Mouse (Mus musculus): Measurements from ENCODE around the gene 4930438A08Rik. TPM values are rescaled to one million over a fixed set of nuclear protein-coding genes. Genes with fewer than 3 reads are reported as not detected.
"Not testable (repeated sequence)": the region's sequence is repeated elsewhere in the genome, so short reads cannot be mapped to it uniquely, and the experiment has no call there.

The 4930438A08Rik gene
- polyA plus RNA-seq (2012; rRNA removed): not detected in 2 replicates

DNA sequence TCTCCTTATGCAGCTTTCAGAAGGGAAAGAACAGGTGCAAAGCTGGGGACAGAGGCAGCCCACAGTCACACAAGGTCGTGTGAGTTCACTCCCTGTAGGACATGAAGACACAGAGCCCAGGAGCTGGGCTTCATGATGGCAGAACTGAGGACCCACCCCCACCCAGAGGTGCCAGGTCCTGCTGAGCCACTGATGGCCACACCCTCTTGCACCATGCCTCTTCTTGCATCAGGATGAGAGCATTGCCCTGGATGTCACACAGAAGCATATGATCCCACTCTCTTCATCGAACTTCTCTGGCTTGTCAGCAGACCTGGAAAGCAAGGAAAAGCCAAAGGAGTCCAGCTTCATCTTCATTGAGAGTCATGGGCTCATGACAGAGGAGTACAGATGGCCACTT is at the start of gene 4930438A08Rik:
Gene 4930438A08Rik (plus strand): TSS at position 228 of the 400 bp plus-strand sequence.
- DNase-seq (ENCODE audit: extremely low spot score in 1 of 2, low spot score in 1 of 2): no peak

DNA sequence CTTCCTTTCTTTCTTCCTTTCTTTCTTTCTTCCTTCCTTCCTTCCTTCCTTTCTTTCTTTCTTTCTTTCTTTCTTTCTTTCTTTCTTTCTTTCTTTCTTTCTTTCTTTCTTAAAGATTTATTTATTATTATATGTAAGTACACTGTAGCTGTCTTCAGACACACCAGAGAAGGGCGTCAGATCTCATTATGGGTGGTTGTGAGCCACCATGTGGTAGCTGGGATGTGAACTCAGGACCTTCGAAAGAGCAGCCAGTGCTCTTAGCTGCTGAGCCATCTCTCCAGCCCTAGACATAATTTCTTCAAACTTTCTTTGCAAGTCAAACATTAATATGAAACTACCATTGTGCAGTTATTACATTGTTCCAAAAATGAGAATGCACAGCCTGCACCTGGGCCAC is 49.7 kb upstream of the 4930438A08Rik start:
- not testable (repeated sequence) for DNase-seq (ENCODE audit: extremely low spot score in 1 of 2, low spot score in 1 of 2)

DNA sequence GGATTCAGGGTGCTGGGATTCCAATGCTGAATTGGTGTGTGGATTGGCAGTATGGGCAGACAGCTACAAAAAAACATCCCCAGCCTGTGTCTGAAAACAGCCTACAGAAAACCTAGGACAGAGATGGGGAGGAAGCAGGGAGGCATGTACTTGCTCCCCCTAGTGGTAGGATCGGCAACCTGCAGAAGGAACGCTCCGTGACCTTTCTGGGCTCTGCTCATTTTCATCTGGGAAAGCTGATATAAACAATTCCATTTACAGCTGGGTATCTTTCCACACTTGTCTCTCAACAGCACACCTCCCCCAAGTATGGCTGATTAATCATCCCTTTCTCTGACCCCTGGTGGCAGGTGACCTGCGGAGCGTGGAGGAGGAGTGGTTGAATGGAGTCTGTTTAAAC is 48.9 kb upstream of the 4930438A08Rik start:
- peak in 1 of 2 experiments; percentile 79 for DNase-seq (ENCODE audit: extremely low spot score in 1 of 2, low spot score in 1 of 2)

DNA sequence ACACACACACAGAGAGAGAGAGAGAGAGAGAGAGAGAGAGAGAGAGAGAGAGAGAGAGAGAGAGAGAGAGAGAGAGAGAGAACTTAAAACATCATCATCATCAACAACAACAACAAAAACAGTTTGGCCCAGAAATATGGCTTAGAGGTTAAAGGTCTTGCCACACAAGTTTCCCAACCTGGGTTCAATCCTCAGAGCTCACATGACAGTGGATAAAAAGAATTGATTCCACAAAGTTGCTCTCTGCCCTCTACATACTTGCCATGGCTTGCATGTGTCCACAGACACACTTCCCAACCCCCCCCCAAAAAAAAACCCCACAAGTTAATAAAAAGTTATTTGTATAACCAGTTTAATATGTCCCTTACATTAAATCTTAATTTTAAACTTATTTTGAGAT is 48.2 kb upstream of the 4930438A08Rik start:
- no peak for DNase-seq (ENCODE audit: extremely low spot score in 1 of 2, low spot score in 1 of 2)

DNA sequence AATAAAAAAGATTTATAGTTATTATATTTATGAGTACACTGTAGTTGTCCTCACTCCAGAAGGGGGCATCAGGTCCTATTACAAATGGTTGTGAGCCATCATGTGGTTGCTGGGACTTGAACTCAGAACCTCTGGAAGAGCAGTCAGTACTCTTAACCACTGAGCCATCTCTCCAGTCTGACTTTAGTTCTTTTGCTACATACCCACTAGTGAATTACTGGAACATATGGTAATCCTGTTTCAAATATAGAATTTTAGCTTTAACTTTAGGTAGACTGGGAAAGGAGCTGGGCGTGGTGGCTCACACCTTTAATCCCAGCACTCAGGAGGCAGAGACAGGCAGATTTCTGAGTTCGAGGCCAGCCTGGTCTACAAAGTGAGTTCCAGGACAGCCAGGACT is 46.6 kb upstream of the 4930438A08Rik start:
- DNase-seq (ENCODE audit: extremely low spot score in 1 of 2, low spot score in 1 of 2): not testable (repeated sequence)

DNA sequence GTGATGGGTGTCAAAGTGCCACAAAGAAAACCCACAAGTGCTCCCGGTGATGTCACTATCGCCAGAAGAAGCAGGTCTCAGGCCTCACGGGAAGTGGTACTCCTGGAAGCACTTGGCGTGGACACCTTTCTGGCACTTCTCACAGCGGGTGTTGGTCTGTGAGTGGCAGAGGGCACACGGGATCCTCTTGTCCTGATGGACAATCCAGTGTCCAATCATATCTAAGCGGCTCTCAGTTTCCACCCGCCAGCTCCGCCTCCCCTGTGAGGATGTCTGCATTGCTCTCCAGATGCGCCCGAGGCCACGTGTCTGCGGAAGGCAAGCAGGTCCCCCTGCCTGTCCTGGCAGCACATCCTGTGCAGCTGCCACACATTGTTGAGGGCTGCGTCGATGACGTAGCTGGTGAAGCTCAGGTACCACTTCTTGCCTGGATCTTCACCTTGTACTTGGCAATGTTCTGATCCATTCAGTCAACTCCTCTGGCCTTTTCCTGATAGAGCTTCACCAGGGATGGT is 44.1 kb upstream of the 4930438A08Rik start:
- no peak for DNase-seq (ENCODE audit: extremely low spot score in 1 of 2, low spot score in 1 of 2)

DNA sequence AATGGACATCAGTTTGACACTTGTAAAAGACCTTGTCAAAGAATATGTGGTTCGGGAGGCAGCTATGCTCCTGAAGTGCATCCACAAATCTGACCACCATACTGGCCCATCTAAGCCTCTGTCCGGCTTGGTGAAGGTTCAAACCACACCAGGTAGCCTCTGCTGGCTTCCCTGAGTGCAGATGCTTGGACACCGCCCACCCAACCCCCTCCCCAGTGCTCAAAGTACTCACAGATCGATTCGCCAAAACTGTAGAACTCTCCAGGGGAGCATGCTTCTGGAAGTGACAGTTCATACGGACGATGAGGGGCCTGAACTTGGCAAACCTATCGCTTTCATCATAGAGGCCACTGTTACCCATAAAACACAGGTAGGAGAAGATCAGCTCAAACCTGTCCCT is 43.4 kb upstream of the 4930438A08Rik start:
- DNase-seq (ENCODE audit: extremely low spot score in 1 of 2, low spot score in 1 of 2): no peak

DNA sequence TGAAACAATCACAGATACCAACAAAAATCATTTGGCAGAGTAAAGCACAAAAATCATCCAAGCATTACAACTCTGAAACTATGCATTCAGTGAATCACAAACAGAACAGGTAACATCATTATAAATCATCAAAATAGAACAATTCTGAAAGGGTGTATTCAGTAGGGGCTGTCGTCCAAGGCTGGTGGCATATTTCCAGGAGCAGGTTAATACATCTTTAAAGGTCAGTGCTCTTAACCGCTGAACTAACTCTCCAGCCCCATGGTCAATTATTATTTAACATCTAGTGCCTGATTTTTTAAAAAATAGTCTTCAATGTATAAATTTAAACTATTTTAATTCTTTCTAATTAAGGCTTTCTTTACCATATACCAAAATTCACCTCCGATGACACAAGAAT is 40.0 kb upstream of the 4930438A08Rik start:
- not testable (repeated sequence) for DNase-seq (ENCODE audit: extremely low spot score in 1 of 2, low spot score in 1 of 2)

DNA sequence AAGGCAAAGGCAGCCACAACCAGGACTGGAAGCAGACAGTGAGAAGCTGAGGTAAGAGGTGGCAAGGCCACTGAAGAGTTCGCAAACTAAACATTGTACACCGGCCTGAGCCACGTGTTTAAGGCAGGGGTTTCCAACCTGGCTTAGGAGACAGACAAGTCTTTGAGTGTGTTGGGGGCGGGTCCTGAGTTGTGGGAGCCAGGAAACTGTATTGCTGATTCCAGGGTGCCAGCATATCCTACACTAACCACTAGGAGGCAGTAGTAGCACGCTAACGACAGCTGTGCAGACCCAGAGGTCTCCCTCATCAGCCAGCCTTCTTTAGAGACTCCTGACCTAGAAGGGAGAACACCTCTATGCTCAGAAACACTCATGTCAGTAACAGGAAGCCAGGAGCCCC is 39.4 kb upstream of the 4930438A08Rik start:
- peak in 1 of 2 experiments; percentile 17 for DNase-seq (ENCODE audit: extremely low spot score in 1 of 2, low spot score in 1 of 2)

DNA sequence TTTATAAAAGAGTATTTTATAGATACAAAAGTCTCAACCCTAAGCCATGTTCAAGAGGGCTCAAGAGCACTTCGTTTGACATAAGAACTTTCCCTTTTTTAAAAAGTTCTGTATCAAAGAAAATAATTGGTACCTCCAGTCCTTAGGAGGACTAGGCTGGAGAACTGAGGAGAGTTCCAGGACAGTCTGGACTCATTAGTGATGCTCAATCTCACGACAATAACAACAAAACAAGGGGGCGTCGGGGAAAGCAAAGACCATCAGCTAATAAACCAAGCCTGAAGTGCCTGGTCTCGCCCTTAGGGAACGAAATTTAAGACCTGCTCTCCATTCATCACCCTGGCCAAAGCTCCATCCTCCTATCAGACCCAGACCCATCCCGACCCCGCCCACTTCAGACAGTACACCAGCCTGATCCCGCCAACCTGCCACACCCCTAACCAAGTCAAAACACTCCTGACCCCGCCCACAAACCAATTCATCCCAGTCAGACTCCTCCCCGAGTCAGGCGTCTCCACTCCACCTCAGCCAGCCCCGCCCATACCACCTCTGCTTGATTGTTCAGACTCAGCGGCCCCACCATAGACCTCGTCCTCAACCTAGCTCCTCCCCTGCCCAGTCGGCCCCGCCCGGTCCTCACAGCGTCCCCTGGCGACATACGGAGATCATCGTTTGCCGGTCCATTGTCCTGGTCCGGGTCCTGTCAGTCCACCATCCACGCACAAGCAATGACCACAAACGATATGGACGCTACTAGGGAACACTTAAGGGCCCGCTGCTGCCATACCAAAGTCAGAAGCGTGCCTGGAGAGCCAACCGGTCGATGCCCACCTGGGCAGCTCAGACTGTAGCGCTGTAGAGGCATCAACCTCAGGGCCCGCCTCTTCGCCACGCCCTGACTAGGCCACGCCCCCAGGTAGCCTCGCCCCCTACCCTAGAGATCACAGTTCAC is 35.5 kb upstream of the 4930438A08Rik start:
- no peak for DNase-seq (ENCODE audit: extremely low spot score in 1 of 2, low spot score in 1 of 2)

DNA sequence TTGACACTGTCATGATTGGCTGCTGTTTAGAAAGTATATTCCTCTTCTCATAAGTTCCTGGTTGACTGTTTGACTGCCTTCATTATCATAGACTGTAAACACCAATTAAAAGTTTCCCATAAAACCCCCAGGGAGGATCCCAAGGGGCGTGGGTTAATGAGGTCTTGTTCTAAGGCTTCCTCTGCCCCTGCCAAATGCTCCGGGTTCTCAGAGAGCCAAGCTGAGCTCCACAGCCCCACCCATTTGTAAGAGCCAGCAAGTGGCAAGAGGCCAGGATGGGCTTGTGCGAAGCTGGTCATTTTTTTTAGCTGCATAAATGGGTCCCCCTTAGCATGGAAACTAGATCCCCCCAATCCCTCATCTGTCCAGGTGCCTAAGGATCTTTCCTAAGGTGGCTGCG is 27.3 kb upstream of the 4930438A08Rik start:
- no peak for DNase-seq (ENCODE audit: extremely low spot score in 1 of 2, low spot score in 1 of 2)

DNA sequence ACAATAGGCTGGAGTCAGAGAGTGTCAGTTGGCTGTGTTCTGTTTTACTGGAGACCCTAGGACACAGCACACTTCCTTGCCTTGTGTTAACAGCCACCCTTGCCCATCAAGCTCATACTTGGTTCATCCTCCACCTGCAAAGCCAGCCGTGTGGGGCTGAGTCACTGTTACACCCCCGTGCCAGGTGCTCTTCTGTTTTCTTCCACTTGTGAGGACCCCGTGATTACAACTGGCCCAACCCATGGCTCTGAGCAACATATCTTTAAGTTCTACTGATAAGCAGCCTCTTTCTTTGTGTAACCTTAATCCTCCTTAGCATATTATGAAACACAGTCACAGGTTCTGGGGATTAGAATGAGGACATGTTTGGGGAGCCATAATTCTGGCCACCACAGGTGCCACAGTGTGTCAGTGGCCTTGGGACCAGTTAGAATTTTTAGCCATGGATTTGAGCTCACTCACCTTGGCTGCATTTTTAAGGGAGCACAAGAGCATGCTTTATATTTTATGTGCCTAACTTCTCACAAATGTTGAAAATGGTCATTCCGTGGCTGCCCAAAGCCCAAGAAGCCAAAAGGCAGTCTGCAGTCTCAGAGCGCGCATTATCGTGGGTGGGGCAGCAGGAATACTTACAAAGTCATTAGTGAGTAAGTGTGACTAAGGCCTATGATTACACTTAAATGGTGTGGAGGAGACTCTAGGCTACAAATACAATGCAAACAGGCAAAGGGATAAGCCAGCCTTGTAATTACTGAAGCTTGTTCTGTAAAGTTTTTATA is 25.2 kb upstream of the 4930438A08Rik start:
- no peak for DNase-seq (ENCODE audit: extremely low spot score in 1 of 2, low spot score in 1 of 2)

DNA sequence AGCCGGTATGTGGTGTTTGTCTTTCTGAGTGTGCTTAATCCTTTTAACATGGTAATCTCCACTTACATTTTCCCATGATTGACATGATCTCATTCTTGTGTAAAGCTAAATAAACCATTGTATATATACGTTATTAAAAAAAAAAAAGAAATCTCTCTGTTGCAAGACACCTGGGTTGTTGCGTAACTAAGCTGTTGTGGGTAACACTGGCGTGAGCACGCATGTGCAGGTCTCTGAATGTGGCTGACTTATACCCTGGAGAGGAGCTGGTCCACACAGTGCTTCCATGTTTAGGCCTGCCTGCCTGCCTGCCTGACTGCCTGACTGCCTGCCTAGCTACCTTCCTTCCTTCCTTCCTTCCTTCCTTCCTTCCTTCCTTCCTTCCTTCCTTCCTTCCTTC is 24.0 kb upstream of the 4930438A08Rik start:
- no peak for DNase-seq (ENCODE audit: extremely low spot score in 1 of 2, low spot score in 1 of 2)

DNA sequence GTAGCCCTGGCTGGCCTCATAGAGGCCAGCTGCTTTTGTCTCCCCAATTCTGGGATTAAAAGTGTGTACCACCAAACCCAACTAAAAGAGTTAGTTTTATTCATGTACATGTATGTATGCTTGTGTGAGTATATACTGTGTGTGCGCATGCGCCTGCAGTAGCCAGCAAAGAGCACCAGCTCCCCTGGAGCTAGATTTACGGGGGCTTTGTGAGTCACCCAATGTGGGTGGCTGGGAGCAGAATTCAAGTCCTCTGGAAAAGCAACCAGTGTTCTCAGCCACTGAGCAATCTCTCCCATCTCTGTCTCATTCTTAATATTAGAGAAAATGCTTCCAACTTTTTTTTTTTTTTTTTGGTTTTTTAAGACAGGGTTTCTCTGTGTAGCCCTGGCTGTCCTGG is 20.2 kb upstream of the 4930438A08Rik start:
- peak in 1 of 2 experiments; percentile 48 for DNase-seq (ENCODE audit: extremely low spot score in 1 of 2, low spot score in 1 of 2)

DNA sequence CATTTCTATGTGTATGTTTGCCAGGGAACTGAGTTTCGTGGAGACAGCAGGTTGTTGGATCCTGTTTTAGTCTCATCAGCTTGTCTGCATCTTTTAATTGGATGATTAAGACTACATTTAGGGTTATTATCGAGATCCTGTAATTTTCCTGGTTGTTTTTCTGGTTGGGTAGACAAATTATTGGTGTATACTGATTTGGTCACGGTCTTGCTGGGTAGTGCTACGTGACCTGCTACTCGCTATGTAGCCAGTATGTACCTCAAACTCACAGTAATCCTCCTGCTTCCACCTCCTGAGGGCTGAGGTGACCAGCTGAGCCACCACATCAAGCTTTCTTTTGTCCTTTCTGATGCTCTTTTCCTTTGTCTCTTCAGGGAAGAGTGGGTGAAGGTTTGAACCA is 16.8 kb upstream of the 4930438A08Rik start:
- no peak for DNase-seq (ENCODE audit: extremely low spot score in 1 of 2, low spot score in 1 of 2)

DNA sequence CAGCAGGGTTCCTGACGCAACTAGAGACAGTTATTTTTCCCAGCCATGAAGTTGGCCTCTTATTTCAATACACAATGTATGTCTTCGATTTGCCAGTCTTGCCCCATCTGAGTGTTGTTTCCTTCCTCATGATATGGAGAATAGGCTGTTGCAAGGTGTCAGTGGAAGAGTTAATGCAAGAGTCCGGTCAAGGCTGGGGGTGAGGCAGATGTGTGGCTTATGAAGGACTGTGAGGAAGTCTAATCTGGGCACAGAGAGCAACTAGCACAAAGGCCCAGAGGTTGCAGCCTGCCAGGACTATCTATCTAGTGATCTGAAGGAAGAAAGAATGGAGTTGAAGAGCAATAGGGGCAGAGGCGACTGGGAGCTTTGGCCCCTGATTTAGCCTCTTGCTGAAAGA is 14.4 kb upstream of the 4930438A08Rik start:
- DNase-seq (ENCODE audit: extremely low spot score in 1 of 2, low spot score in 1 of 2): no peak

DNA sequence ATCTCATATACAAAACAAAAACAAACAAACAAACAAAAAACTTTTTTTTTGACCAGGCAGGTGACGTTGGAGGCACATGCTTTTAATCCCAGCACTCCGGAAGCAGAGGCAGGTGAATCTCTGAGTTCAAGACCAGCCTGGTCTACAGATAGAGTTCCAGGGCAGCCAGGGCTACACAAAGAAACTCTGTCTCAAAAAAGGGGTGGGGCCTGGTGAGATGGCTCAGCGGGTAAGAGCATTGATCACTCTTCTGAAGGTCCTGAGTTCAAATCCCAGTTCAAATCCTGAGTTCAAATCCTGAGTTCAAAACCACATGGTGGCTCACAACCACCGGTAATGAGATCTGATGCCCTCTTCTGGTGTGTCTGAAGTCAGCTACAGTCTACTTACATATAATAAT is 12.8 kb upstream of the 4930438A08Rik start:
- no peak for DNase-seq (ENCODE audit: extremely low spot score in 1 of 2, low spot score in 1 of 2)

DNA sequence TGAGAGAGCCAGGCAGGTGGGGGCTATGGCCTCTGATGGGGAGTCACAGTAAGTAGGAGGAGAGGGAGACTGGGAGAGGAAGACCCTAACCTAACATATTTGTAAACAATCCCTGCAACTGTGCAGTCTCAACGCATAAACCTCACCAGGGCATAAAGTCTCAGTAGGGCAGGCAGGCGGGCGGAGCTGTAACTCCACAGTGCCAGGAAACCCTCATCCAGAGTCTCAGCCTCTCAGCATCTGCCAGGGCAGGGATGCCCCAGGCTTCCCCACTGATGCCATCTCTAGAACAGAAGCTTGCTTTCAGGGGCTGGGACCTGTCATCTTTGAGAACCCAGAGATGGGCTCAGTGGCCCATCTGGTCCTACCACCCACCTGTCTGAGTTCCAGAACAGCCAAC is 12.3 kb upstream of the 4930438A08Rik start:
- DNase-seq (ENCODE audit: extremely low spot score in 1 of 2, low spot score in 1 of 2): no peak

DNA sequence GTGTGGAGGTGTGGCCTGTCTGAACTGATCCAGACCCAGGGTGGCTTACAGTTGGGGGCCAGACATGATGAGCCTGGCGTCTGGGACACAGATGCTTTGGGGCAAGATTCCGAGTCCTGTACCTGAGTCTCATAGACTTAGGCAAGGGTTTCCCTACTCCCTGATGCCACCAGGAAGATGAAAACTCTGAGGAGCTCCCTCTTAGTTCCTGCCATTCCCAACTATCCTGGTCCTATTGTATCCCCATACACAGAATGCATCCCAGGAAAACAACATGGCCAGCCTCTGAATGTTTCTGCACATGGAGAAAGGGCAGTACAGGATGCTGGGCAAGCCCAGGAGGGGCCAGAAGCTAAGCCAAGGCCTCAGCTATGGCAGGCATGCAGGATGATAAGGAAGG is 11.1 kb upstream of the 4930438A08Rik start:
- DNase-seq (ENCODE audit: extremely low spot score in 1 of 2, low spot score in 1 of 2): no peak

DNA sequence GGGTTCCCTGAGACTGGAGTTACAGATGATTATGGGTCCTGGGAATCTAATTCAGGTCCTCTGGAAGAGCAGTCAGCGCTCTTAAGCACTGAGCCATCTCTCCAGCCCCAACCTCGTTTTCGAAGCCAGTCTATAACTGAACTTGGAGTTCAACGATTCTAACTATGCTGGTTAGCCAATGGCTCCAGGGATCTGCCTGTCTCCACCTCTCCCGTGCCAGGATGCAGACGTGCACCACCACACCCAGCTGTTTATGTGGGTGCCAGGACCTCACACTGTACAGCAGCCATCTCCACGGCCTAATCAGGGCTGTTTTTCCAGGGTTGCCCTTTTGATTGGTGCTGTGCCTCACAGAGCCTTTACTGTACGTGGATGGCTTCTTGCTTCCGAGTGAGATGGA is 10.1 kb upstream of the 4930438A08Rik start:
- no peak for DNase-seq (ENCODE audit: extremely low spot score in 1 of 2, low spot score in 1 of 2)

DNA sequence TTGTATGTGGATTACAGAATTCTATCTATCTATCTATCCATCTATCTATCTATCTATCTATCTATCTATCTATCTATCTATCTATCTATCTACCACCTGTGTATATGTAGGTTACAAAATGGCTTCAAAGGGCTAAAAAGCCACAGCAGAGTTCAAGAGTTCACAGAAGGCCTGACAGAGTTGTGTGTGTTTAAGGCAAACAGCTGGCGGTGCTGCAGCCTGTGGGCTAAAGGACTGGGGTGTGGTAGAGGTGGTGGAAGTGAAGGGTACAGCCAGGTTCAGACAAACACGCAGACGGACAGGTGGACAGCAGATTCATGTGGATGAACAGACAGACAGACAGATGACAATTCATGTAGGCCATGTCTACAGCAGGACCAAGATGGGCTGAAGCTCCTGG is 6.3 kb upstream of the 4930438A08Rik start:
- DNase-seq (ENCODE audit: extremely low spot score in 1 of 2, low spot score in 1 of 2): no peak
